Mouse (Mus musculus) MEL (cell line): Measurements from ENCODE around the gene Wdr34. TPM values are rescaled to one million over a fixed set of nuclear protein-coding genes. Genes with fewer than 3 reads are reported as not detected.
"Not testable (repeated sequence)": the region's sequence is repeated elsewhere in the genome, so short reads cannot be mapped to it uniquely, and the experiment has no call there.

ENCODE experiments used
- DNase-seq: peaks from one replicate; pipeline ENCODE4 v3.0.0; 2011; ENCODE audit warnings: low read depth, low spot score
- H3K27ac ChIP-seq: 2 replicates; pipeline ENCODE4 v1.5.1; 2012; ENCODE audit warnings: low read depth, mild to moderate bottlenecking, control low read depth, low read length, moderate library complexity; ENCODE audit not compliant: control insufficient read depth
- H3K27me3 ChIP-seq, 2 experiments: fragments of 150-350 bp in 1 of 2; sonication (generic) in 1 of 2; 2 replicates each; pipeline ENCODE4 v1.6.1; 2012; ENCODE audit warnings: low read length in 2 of 2, mild to moderate bottlenecking in 2 of 2, improper control_type of control experiment in 1 of 2, moderate library complexity in 1 of 2; ENCODE audit not compliant: insufficient read depth in 2 of 2, control insufficient read depth in 1 of 2
- H3K36me3 ChIP-seq, 2 experiments: 2 replicates each; pipeline ENCODE4 v1.6.1; 2012 to 2014; ENCODE audit warnings: low read length in 2 of 2, improper control_type of control experiment in 1 of 2, inconsistent platforms in 1 of 2, mild to moderate bottlenecking in 1 of 2; ENCODE audit not compliant: insufficient read depth in 2 of 2, control insufficient read depth in 1 of 2
- H3K4me1 ChIP-seq, 2 experiments: fragments of 150-350 bp in 1 of 2; sonication (generic) in 1 of 2; 2 replicates each; pipeline ENCODE4 v1.6.1; 2012; ENCODE audit warnings: low read length in 2 of 2, improper control_type of control experiment in 1 of 2, mild to moderate bottlenecking in 1 of 2; ENCODE audit not compliant: insufficient read depth in 2 of 2, control insufficient read depth in 1 of 2
- H3K4me3 ChIP-seq, 2 experiments: fragments of 150-350 bp in 1 of 2; sonication (generic) in 1 of 2; 2 replicates each; pipeline ENCODE4 v1.5.1; 2012; ENCODE audit warnings: low read depth in 2 of 2, low read length in 2 of 2, mild to moderate bottlenecking in 2 of 2, moderate library complexity in 2 of 2, control low read depth in 1 of 2, improper control_type of control experiment in 1 of 2; ENCODE audit not compliant: control insufficient read depth in 1 of 2, insufficient read depth in 1 of 2
- H3K79me2 ChIP-seq: 2 replicates; pipeline ENCODE4 v1.6.1; 2012; ENCODE audit warnings: mild to moderate bottlenecking, low read length, moderate library complexity; ENCODE audit not compliant: control insufficient read depth, poor library complexity, insufficient read depth
- H3K9ac ChIP-seq: 2 replicates; pipeline ENCODE4 v1.6.1; 2012; ENCODE audit warnings: low read depth, mild to moderate bottlenecking, control low read depth, low read length, moderate library complexity; ENCODE audit not compliant: control insufficient read depth, poor library complexity, severe bottlenecking
- H3K9me3 ChIP-seq: fragments of 150-350 bp; sonication (generic); replicated peaks from 2 replicates; pipeline ENCODE4 v1.6.1; 2012; ENCODE audit warnings: mild to moderate bottlenecking, low read length, improper control_type of control experiment, moderate library complexity; ENCODE audit not compliant: insufficient read depth
- BHLHE40 ChIP-seq: IDR thresholded peaks from 2 replicates; pipeline ENCODE4 v1.6.1; 2012; ENCODE audit warnings: low read depth, mild to moderate bottlenecking, inconsistent platforms, low read length, improper control_type of control experiment, borderline replicate concordance
- CHD1 ChIP-seq: IDR thresholded peaks from 2 replicates; pipeline ENCODE4 v1.6.1; 2012; ENCODE audit warnings: low read depth, mild to moderate bottlenecking, inconsistent platforms, low read length, improper control_type of control experiment
- CHD2 ChIP-seq: IDR thresholded peaks from 2 replicates; pipeline ENCODE4 v1.6.1; 2011; ENCODE audit warnings: low read length, improper control_type of control experiment
- CTCF ChIP-seq, 3 experiments: IDR thresholded peaks in 2 of 3; conservative IDR thresholded peaks in 1 of 3; 2 replicates each; pipeline ENCODE4 v1.5.1; 2011 to 2012; ENCODE audit warnings: low read length in 3 of 3, low read depth in 2 of 3, mild to moderate bottlenecking in 2 of 3, improper control_type of control experiment in 1 of 3, inconsistent platforms in 1 of 3, mixed read lengths in 1 of 3, moderate library complexity in 1 of 3; ENCODE audit not compliant: control insufficient read depth in 1 of 3, insufficient read depth in 1 of 3, poor library complexity in 1 of 3, severe bottlenecking in 1 of 3
- ELF1 ChIP-seq: IDR thresholded peaks from 2 replicates; pipeline ENCODE4 v1.6.1; 2014; ENCODE audit warnings: low read depth, mild to moderate bottlenecking, inconsistent platforms, low read length, improper control_type of control experiment, moderate library complexity
- HCFC1 ChIP-seq: IDR thresholded peaks from 2 replicates; pipeline ENCODE4 v1.6.1; 2012; ENCODE audit warnings: low read depth, mild to moderate bottlenecking, inconsistent platforms, low read length, improper control_type of control experiment, moderate library complexity
- JUND ChIP-seq: IDR thresholded peaks from 2 replicates; pipeline ENCODE4 v1.6.1; 2011; ENCODE audit warnings: low read depth, mild to moderate bottlenecking, improper control_type of control experiment, low read length
- MAZ ChIP-seq: IDR thresholded peaks from 2 replicates; pipeline ENCODE4 v1.6.1; 2012; ENCODE audit warnings: low read depth, mild to moderate bottlenecking, inconsistent platforms, low read length, improper control_type of control experiment
- MEF2A ChIP-seq: IDR thresholded peaks from 2 replicates; pipeline ENCODE4 v1.6.1; 2014; ENCODE audit warnings: low read depth, mild to moderate bottlenecking, inconsistent platforms, low read length, improper control_type of control experiment; ENCODE audit not compliant: poor library complexity, insufficient replicate concordance, severe bottlenecking; ENCODE audit errors: extremely low read depth
- MYB ChIP-seq: IDR thresholded peaks from 2 replicates; pipeline ENCODE4 v1.6.1; 2011; ENCODE audit warnings: mild to moderate bottlenecking, low read depth, low read length, improper control_type of control experiment
- MYC ChIP-seq: IDR thresholded peaks from 2 replicates; pipeline ENCODE4 v1.6.1; 2011; ENCODE audit warnings: low read depth, mild to moderate bottlenecking, low read length, improper control_type of control experiment, moderate library complexity
- NRF1 ChIP-seq: IDR thresholded peaks from 2 replicates; pipeline ENCODE4 v1.6.1; 2014; ENCODE audit warnings: low read depth, mild to moderate bottlenecking, inconsistent platforms, low read length, improper control_type of control experiment, moderate library complexity; ENCODE audit not compliant: poor library complexity, insufficient read depth, severe bottlenecking
- POLR2A ChIP-seq, 2 experiments: IDR thresholded peaks; 2 replicates each; pipeline ENCODE4 v1.6.1; 2011 to 2012; ENCODE audit warnings: low read length in 2 of 2, mild to moderate bottlenecking in 2 of 2, control low read depth in 1 of 2, improper control_type of control experiment in 1 of 2, low read depth in 1 of 2, moderate library complexity in 1 of 2; ENCODE audit not compliant: control insufficient read depth in 1 of 2, insufficient read depth in 1 of 2, poor library complexity in 1 of 2
- POLR2AphosphoS5 ChIP-seq: IDR thresholded peaks from 2 replicates; pipeline ENCODE4 v1.6.1; 2012; ENCODE audit warnings: low read depth, borderline replicate concordance, mild to moderate bottlenecking, inconsistent platforms, low read length, moderate library complexity, mixed read lengths
- SIN3A ChIP-seq: IDR thresholded peaks from 2 replicates; pipeline ENCODE4 v1.6.1; 2012; ENCODE audit warnings: low read length, improper control_type of control experiment, inconsistent platforms
- SMC3 ChIP-seq: IDR thresholded peaks from 2 replicates; pipeline ENCODE4 v1.6.1; 2011; ENCODE audit warnings: low read depth, low read length, improper control_type of control experiment
- TBP ChIP-seq: IDR thresholded peaks from 2 replicates; pipeline ENCODE4 v1.8.0; 2011; ENCODE audit warnings: low read depth, low read length, improper control_type of control experiment
- UBTF ChIP-seq: IDR thresholded peaks from 2 replicates; pipeline ENCODE4 v1.6.1; 2012; ENCODE audit warnings: low read depth, mild to moderate bottlenecking, inconsistent platforms, low read length, improper control_type of control experiment, moderate library complexity, borderline replicate concordance; ENCODE audit not compliant: insufficient read depth
- ZC3H11A ChIP-seq: IDR thresholded peaks from 2 replicates; pipeline ENCODE4 v1.6.1; 2012; ENCODE audit warnings: low read depth, mild to moderate bottlenecking, inconsistent platforms, low read length, improper control_type of control experiment
- ZKSCAN1 ChIP-seq: IDR thresholded peaks from 2 replicates; pipeline ENCODE4 v1.6.1; 2012; ENCODE audit warnings: low read depth, mild to moderate bottlenecking, inconsistent platforms, low read length, improper control_type of control experiment, moderate library complexity
- ZMIZ1 ChIP-seq: IDR thresholded peaks from 2 replicates; pipeline ENCODE4 v1.6.1; 2012; ENCODE audit warnings: low read depth, mild to moderate bottlenecking, inconsistent platforms, low read length, improper control_type of control experiment, moderate library complexity
- polyA plus RNA-seq, 2 experiments: library from polyadenylated mRNA; stranded (reverse) in 1 of 2; unstranded in 1 of 2; fragments of >175 nt in 1 of 2; fragments of >200 nt in 1 of 2; gene quantifications; 2 replicates each; pipeline versions ENCODE4 v1.2.1 to v1.2.4; 2012; ENCODE audit warnings: low replicate concordance in 2 of 2, low read depth in 1 of 2; ENCODE audit not compliant: insufficient read length in 2 of 2, insufficient read depth in 1 of 2, missing spikeins in 1 of 2
- total RNA-seq: library from RNA; depleted of rRNA; stranded (reverse); fragments of 300-350 nt; gene quantifications from 2 replicates; pipeline ENCODE4 v1.2.3, GENCODE M21; 2012

Wdr34 gene
- total and polyA plus RNA-seq, 3 experiments: 49.3 to 78.3 TPM; not detected in 1

DNA sequence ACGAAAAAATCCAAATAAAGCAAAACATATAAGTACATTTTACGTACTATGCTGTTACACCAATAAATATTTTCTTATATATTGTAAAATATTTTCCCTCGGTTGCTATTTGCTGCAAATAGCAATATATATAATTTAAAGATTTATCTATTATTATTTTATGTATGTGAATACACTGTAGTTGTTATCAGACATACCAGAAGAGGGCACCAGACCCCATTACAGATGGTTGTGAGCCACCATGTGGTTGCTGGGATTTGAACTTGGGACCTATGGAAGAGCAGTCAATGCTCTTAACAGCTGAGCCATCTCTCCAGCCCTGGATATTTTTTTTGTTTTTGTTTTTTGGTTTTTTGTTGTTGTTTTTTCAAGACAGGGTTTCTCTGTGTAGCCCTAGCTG lies 6.6 kb upstream of the Wdr34 start:
- TF ChIP-seq MYC (peak; percentile 54; the same call in 1 of the 2 replicates), ZC3H11A (0 out of 2 replicates have a peak, but pooled peaks have one; percentile 3), SMC3 (peak; percentile 31), CTCF (IDR thresholded peaks at IDR 0.05 in 2 of 3, conservative IDR thresholded peaks at IDR 0.05 in 1 of 3; ENCODE audit: control insufficient read depth in 1 of 3, insufficient read depth in 1 of 3, low read depth in 2 of 3, low read length in 3 of 3, poor library complexity in 1 of 3, severe bottlenecking in 1 of 3) (peak in 2 of 3 experiments; percentile 16 to 32; a peak in 3 of 6 replicates)
- peaks cover 0 to 14% of the 10 kb centered on the region in 2 experiments; a peak in 3 of 4 replicates for H3K4me1 ChIP-seq
- DNase-seq, H3K9me3 ChIP-seq, H3K27me3 ChIP-seq, H3K4me3 ChIP-seq, H3K79me2 ChIP-seq, H3K9ac ChIP-seq, H3K36me3 ChIP-seq, H3K27ac ChIP-seq: not testable (repeated sequence)

- DNase-seq: peak; percentile 52
- Histone ChIP-seq H3K9me3 (no peaks in the 10 kb centered on the region), H3K4me1 (peaks cover 2 to 32% of the 10 kb centered on the region in 2 experiments), H3K79me2 (peaks cover 13% of the 10 kb centered on the region), H3K27ac (no peak overlapping the region), H3K36me3 (peaks cover 0 to 20% of the 10 kb centered on the region in 2 experiments; a peak in 2 of 4 replicates), H3K4me3 (no peak overlapping the region), H3K27me3 (no peaks in the 10 kb centered on the region), H3K9ac (no peak overlapping the region)
- TF ChIP-seq ELF1 (no peak), CTCF (IDR thresholded peaks at IDR 0.05 in 2 of 3, conservative IDR thresholded peaks at IDR 0.05 in 1 of 3; ENCODE audit: control insufficient read depth in 1 of 3, insufficient read depth in 1 of 3, low read depth in 2 of 3, low read length in 3 of 3, poor library complexity in 1 of 3, severe bottlenecking in 1 of 3) (peak in 2 of 3 experiments; percentile 58 to 84; a peak in 4 of 6 replicates), TBP (0 out of 2 replicates have a peak, but pooled peaks have one; percentile 15), CHD1 (no peak), ZKSCAN1 (no peak)
Measured at GRCm38 (mm10) chr2:30051992-30052761, 3.5 kb upstream of the Wdr34 start.

GRCm38 (mm10) chr2:30049831-30050230 lies 1.1 kb upstream of the Wdr34 start:
- H3K9me3 ChIP-seq: no peaks in the 10 kb centered on the region
- peak overlapping the region; percentile 98 for H3K27ac ChIP-seq
- peaks cover 2 to 28% of the 10 kb centered on the region in 2 experiments for H3K4me1 ChIP-seq
- H3K4me3 ChIP-seq: peak overlapping the region; percentile 61; a peak in 3 of 4 replicates
- no peaks in the 10 kb centered on the region for H3K27me3 ChIP-seq
- peaks cover 0 to 20% of the 10 kb centered on the region in 2 experiments; a peak in 2 of 4 replicates for H3K36me3 ChIP-seq
- H3K79me2 ChIP-seq: peaks cover 13% of the 10 kb centered on the region
- H3K9ac ChIP-seq: peak overlapping the region; percentile 87
- DNase-seq: peak; percentile 94
- TF ChIP-seq CHD2 (no peak), SIN3A (0 out of 2 replicates have a peak, but pooled peaks have one; percentile 40), ZMIZ1 (no peak), MEF2A (no peak), TBP (peak; percentile 91), NRF1 (no peak), UBTF (no peak), POLR2A (IDR thresholded peaks at IDR 0.05; ENCODE audit: control insufficient read depth in 1 of 2, insufficient read depth in 1 of 2, low read depth in 1 of 2, low read length in 2 of 2, poor library complexity in 1 of 2) (peak in 1 of 2 experiments; percentile 69; a peak in 1 of 4 replicates), CTCF (IDR thresholded peaks at IDR 0.05 in 2 of 3, conservative IDR thresholded peaks at IDR 0.05 in 1 of 3; ENCODE audit: control insufficient read depth in 1 of 3, insufficient read depth in 1 of 3, low read depth in 2 of 3, low read length in 3 of 3, poor library complexity in 1 of 3, severe bottlenecking in 1 of 3) (no peak), MYC (peak; percentile 79), POLR2AphosphoS5 (no peak; the same call in 1 of the 2 replicates), BHLHE40 (no peak), MYB (no peak), CHD1 (no peak), MAZ (no peak), JUND (no peak), HCFC1 (peak; percentile 66)
